Mouse (Mus musculus): ENCODE measurements at regions not wholly inside any gene's neighbourhood (a gene's known extent, or its start where the extent isn't known, plus 50 kb on each side); places are given as distances from the start of the nearest gene placed in this dataset.

DNA sequence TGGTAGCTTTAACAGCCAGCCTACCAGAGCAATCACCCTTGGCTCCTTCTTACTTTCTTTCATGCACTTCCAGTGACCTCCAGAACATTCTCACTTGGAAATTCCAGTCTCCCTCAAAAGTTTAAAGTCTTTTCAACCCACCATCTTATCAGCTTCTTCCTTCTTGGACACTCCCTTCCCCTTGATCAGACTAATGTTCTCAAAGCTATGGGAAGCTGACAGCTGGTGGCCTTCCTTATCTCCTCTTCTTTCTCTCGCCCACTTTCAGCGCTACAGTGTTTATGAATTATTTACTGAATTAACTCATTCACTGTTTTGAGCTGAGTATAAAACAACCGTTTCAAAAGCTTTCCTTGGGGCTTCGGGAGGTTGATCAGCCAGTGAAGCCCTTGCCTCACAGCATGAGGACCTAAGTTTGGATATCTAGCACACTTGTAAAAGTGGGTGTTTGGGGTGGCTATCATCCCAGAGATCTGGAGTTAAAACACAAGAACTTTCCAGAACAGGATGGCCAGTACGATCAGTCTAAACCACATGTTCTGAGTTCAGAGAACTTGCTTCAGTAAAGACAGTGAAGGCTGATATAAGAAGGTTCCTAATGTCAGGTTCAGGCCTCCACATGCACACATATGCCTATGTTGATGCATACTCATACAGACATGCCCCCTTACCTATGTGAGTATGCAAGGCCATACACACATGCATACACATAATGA is 59.7 kb upstream of the Ikzf2 start:
- Histone ChIP-seq H3K9me3 (replicated peaks; ENCODE audit: control insufficient read depth, low read length, poor library complexity, severe bottlenecking) (no peaks in the 10 kb centered on the region), H3K27me3 (ENCODE audit: control insufficient read depth, insufficient read depth, low read depth, low read length) (no peaks in the 10 kb centered on the region), H3K36me3 (ENCODE audit: control insufficient read depth, insufficient read depth, low read length) (no peaks in the 10 kb centered on the region), H3K4me2 (ENCODE audit: low read length) (no peak overlapping the region), H3K4me3 (ENCODE audit: low read depth, low read length) (no peak overlapping the region), H3K27ac (ENCODE audit: low read length) (no peak overlapping the region), H3K4me1 (ENCODE audit: control insufficient read depth, insufficient read depth, low read length) (no peaks in the 10 kb centered on the region), H3K9ac (ENCODE audit: low read depth, low read length) (no peak overlapping the region)
- WGBS = 78% methylated on average over 5 of the region's 5 CpGs
- ATAC-seq = no peak

DNA sequence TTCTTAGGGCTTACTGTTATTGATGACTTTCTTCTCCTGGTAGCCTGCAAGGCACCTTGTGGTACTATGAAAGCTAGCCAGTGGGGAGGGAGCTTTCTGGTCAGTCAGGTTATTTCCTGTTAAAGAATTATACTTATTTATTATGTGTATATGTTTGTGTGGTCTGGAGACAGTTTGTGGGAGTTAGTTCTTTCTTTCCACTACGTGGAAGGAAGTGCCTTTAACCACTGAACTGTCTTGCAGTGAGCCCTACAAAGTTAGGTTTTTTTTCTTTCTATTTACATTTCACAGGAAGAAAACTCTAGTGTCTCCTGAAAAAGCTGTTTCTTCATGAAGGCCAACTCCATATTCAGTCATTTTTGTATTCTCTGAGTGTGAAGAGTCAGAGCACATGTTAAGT is 65.7 kb upstream of the Ikzf2 start:
- 84% methylated on average over 1 of the region's 1 CpGs for WGBS
- Histone ChIP-seq H3K36me3 (ENCODE audit: control insufficient read depth, insufficient read depth, low read length) (no peaks in the 10 kb centered on the region), H3K4me3 (ENCODE audit: low read depth, low read length) (no peak overlapping the region), H3K27me3 (ENCODE audit: control insufficient read depth, insufficient read depth, low read depth, low read length) (no peaks in the 10 kb centered on the region), H3K9me3 (replicated peaks; ENCODE audit: control insufficient read depth, low read length, poor library complexity, severe bottlenecking) (no peaks in the 10 kb centered on the region), H3K4me2 (ENCODE audit: low read length) (no peak overlapping the region), H3K27ac (ENCODE audit: low read length) (no peak overlapping the region), H3K4me1 (ENCODE audit: control insufficient read depth, insufficient read depth, low read length) (no peaks in the 10 kb centered on the region), H3K9ac (ENCODE audit: low read depth, low read length) (no peak overlapping the region)
- ATAC-seq = no peak

GRCm38 (mm10) chr1:69757702-69758101 is 69.1 kb upstream of the Spag16 start:
- Histone ChIP-seq H3K36me3 (ENCODE audit: control insufficient read depth, insufficient read depth, low read length) (no peaks in the 10 kb centered on the region), H3K9me3 (replicated peaks; ENCODE audit: control insufficient read depth, low read length, poor library complexity, severe bottlenecking) (no peaks in the 10 kb centered on the region), H3K27ac (ENCODE audit: low read length) (no peak overlapping the region), H3K9ac (ENCODE audit: low read depth, low read length) (no peak overlapping the region), H3K4me2 (ENCODE audit: low read length) (no peak overlapping the region), H3K27me3 (ENCODE audit: control insufficient read depth, insufficient read depth, low read depth, low read length) (no peaks in the 10 kb centered on the region), H3K4me1 (ENCODE audit: control insufficient read depth, insufficient read depth, low read length) (no peaks in the 10 kb centered on the region), H3K4me3 (ENCODE audit: low read depth, low read length) (no peak overlapping the region)
- 97% methylated on average over 1 of the region's 1 CpGs for WGBS
- ATAC-seq = no peak

- Histone ChIP-seq H3K4me3 (ENCODE audit: low read depth, low read length) (no peak overlapping the region), H3K4me2 (ENCODE audit: low read length) (peak overlapping the region; percentile 12; the same call in 1 of the 2 replicates), H3K4me1 (ENCODE audit: control insufficient read depth, insufficient read depth, low read length) (no peaks in the 10 kb centered on the region), H3K9me3 (replicated peaks; ENCODE audit: control insufficient read depth, low read length, poor library complexity, severe bottlenecking) (no peaks in the 10 kb centered on the region), H3K27ac (ENCODE audit: low read length) (no peak overlapping the region), H3K36me3 (ENCODE audit: control insufficient read depth, insufficient read depth, low read length) (no peaks in the 10 kb centered on the region), H3K9ac (ENCODE audit: low read depth, low read length) (no peak overlapping the region), H3K27me3 (ENCODE audit: control insufficient read depth, insufficient read depth, low read depth, low read length) (no peaks in the 10 kb centered on the region)
- 68% methylated on average over 13 of the region's 13 CpGs for WGBS
- ATAC-seq = peak; percentile 66; the same call in 1 of the 2 replicates
Observed at GRCm38 (mm10) chr1:69759544-69759943, 67.2 kb upstream of the Spag16 start.

DNA sequence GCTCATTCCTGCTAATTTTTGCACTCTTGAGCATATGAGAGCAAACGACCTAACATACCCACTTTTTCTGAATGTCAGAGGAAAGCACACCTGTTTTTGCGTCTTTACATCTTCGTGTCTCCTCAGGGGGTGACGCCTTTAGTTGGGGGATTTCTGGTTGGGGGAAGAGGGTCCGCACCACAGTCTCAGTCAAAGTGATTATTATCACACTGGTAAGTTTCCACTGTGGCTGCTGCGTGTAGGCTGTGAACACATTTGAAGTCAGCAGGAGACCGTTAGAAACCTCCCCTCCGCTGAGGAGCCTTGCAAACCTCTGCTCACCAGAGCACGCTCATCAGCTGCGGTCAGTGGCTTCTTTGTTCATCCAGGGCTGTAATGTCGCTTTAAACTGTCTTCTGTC is 58.1 kb upstream of the Spag16 start:
- H3K4me3 ChIP-seq (ENCODE audit: low read depth, low read length) = no peak overlapping the region
- H3K4me2 ChIP-seq (ENCODE audit: low read length) = peak overlapping the region; percentile 18; the same call in 1 of the 2 replicates
- H3K27ac ChIP-seq (ENCODE audit: low read length) = no peak overlapping the region
- no peak for ATAC-seq
- no peak overlapping the region for H3K9ac ChIP-seq (ENCODE audit: low read depth, low read length)
- H3K9me3 ChIP-seq (replicated peaks; ENCODE audit: control insufficient read depth, low read length, poor library complexity, severe bottlenecking) = no peaks in the 10 kb centered on the region
- H3K36me3 ChIP-seq (ENCODE audit: control insufficient read depth, insufficient read depth, low read length) = no peaks in the 10 kb centered on the region
- no peaks in the 10 kb centered on the region for H3K27me3 ChIP-seq (ENCODE audit: control insufficient read depth, insufficient read depth, low read depth, low read length)
- WGBS = 23% methylated on average over 11 of the region's 11 CpGs
- peaks cover 6% of the 10 kb centered on the region; the same call in 1 of the 2 replicates for H3K4me1 ChIP-seq (ENCODE audit: control insufficient read depth, insufficient read depth, low read length)

- H3K4me2 ChIP-seq (ENCODE audit: low read length) = no peak overlapping the region
- H3K27ac ChIP-seq (ENCODE audit: low read length) = no peak overlapping the region
- H3K9me3 ChIP-seq (replicated peaks; ENCODE audit: control insufficient read depth, low read length, poor library complexity, severe bottlenecking) = no peaks in the 10 kb centered on the region
- WGBS = 83% methylated on average over 8 of the region's 8 CpGs
- peaks cover 6% of the 10 kb centered on the region; the same call in 1 of the 2 replicates for H3K4me1 ChIP-seq (ENCODE audit: control insufficient read depth, insufficient read depth, low read length)
- H3K27me3 ChIP-seq (ENCODE audit: control insufficient read depth, insufficient read depth, low read depth, low read length) = no peaks in the 10 kb centered on the region
- ATAC-seq = no peak
- no peak overlapping the region for H3K4me3 ChIP-seq (ENCODE audit: low read depth, low read length)
- H3K9ac ChIP-seq (ENCODE audit: low read depth, low read length) = no peak overlapping the region
- H3K36me3 ChIP-seq (ENCODE audit: control insufficient read depth, insufficient read depth, low read length) = no peaks in the 10 kb centered on the region
Observed at GRCm38 (mm10) chr1:69770209-69770608, 56.6 kb upstream of the Spag16 start.

DNA sequence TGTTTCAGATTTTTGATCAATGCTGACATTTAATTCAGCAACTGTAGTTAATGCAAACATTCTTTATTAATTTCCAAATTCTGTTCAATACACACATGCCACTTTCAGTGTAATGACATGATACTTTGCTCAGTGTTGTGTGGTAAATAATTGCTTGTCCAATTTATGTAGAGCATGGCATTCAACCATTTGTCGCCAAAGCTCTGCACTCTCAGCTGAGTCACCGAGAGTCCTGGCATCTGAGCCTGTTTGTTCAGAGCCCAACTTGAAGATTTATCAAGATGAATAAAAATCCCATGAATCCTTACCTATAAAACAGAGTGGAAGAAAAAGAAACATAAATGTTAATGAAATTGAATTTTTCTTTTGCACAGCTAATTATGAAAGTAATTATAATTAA is 55.3 kb upstream of the Spag16 start:
- no peak for ATAC-seq
- Histone ChIP-seq H3K4me3 (ENCODE audit: low read depth, low read length) (no peak overlapping the region), H3K9me3 (replicated peaks; ENCODE audit: control insufficient read depth, low read length, poor library complexity, severe bottlenecking) (no peaks in the 10 kb centered on the region), H3K4me1 (ENCODE audit: control insufficient read depth, insufficient read depth, low read length) (peaks cover 6% of the 10 kb centered on the region; the same call in 1 of the 2 replicates), H3K9ac (ENCODE audit: low read depth, low read length) (no peak overlapping the region), H3K27ac (ENCODE audit: low read length) (no peak overlapping the region), H3K36me3 (ENCODE audit: control insufficient read depth, insufficient read depth, low read length) (no peaks in the 10 kb centered on the region), H3K4me2 (ENCODE audit: low read length) (no peak overlapping the region), H3K27me3 (ENCODE audit: control insufficient read depth, insufficient read depth, low read depth, low read length) (no peaks in the 10 kb centered on the region)
- 91% methylated on average over 2 of the region's 2 CpGs for WGBS

DNA sequence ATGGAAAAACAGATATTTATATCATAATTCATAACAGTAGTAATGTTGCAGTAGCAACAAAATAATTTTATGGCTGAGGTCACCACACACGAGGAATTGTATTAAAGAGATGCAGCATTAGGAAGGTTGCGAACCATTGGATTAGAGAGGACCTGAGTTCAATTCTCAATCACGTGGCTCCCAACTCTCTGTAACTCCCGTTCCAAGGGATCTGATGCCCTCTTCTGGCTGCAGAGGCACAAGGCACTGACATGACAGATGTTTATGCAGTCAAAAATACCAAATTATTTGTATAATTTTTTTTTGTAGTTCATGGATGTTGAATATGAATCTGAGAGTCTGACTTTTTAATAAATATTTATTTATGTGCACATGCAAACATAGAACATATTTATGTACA is 51.2 kb upstream of the Spag16 start:
- WGBS = 59% methylated on average over 4 of the region's 4 CpGs
- H3K4me2 ChIP-seq (ENCODE audit: low read length) = no peak overlapping the region

More for the DNA sequence above, 51.2 kb upstream of the Spag16 start:
- Histone ChIP-seq H3K27me3 (ENCODE audit: control insufficient read depth, insufficient read depth, low read depth, low read length) (no peaks in the 10 kb centered on the region), H3K36me3 (ENCODE audit: control insufficient read depth, insufficient read depth, low read length) (no peaks in the 10 kb centered on the region), H3K27ac (ENCODE audit: low read length) (no peak overlapping the region), H3K9me3 (replicated peaks; ENCODE audit: control insufficient read depth, low read length, poor library complexity, severe bottlenecking) (no peaks in the 10 kb centered on the region), H3K4me3 (ENCODE audit: low read depth, low read length) (no peak overlapping the region), H3K9ac (ENCODE audit: low read depth, low read length) (no peak overlapping the region), H3K4me1 (ENCODE audit: control insufficient read depth, insufficient read depth, low read length) (no peaks in the 10 kb centered on the region)
- ATAC-seq = no peak

Measured in midbrain, embryonic 16.5 days (tissue).